Mouse (Mus musculus): Measurements from ENCODE around the gene 4930590J08Rik.
A peak's percentile ranks its signal among the peaks of the same experiment; 100 is the strongest.

The 4930590J08Rik gene

DNA sequence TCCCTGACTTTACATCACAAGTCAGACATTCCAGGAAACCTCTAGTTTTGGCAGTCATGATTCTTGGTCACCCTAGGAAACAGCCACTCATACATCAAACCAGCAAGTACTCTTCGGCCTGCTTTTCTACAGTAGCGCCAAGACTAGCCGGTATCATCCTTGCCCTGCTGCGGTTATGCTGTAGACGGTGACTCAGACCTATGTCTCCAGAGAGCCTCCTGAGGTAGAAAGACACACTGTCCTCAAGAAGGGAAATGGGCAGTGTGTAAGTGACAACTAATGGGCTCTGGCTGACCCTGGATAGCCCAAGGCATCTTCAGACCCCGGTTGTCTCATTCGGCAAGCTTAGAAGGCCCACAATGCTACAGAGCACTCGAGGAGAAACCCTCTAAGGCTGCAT lies 62.5 kb downstream of the 4930590J08Rik start:
- no peak for DNase-seq (ENCODE audit: low spot score)

DNA sequence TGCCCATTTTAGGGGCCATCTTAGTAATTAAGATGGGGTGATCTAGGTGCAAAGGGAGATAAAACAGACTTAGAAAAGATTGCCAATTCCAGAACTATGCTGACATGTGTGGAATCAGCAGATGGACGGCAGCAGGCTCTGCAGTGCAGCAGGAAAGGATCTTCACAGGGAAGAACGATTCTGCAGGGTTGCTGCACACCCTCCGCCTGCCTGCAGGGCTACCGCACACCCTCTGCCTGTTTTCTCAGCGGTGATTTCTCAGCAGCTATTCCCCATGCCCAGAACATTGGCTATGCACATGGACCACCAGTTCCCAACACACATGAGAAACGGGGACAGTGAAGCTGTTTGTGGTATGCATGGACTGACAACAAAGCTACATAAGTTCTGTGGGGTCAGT lies 63.4 kb downstream of the 4930590J08Rik start:
- DNase-seq (ENCODE audit: low spot score), result no peak

- peak; percentile 36 for DNase-seq (ENCODE audit: low spot score)
These were observed 69.6 kb downstream of the 4930590J08Rik start for GRCm38 (mm10) chr6:91972201-91972646.

DNA sequence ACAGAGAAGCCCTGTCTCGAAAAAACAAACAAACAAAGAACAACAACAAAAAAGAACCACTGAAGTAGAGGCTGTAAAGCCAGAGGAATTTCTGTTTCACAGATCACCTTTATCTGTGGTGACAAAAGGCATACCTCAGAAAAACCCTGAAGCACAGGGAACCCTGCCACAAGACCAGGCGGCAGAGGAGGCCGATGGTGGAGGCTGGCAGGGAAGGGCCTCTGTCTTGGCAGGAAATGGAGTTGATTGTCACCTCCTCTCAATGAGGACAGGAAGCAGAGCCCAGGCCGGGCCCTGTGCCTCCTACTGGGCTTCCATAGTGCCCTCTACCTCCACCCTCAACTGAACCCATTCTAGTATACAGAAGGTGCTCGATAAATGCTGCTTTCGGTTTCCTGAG lies 71.4 kb downstream of the 4930590J08Rik start:
- DNase-seq (ENCODE audit: low spot score), result no peak

- peak; percentile 36 for DNase-seq (ENCODE audit: low spot score)
These were observed 76.0 kb downstream of the 4930590J08Rik start, which contains the start of gene Fgd5 for GRCm38 (mm10) chr6:91978371-91979300. TSS of gene Fgd5 (plus strand) at chr6:91978878.

DNA sequence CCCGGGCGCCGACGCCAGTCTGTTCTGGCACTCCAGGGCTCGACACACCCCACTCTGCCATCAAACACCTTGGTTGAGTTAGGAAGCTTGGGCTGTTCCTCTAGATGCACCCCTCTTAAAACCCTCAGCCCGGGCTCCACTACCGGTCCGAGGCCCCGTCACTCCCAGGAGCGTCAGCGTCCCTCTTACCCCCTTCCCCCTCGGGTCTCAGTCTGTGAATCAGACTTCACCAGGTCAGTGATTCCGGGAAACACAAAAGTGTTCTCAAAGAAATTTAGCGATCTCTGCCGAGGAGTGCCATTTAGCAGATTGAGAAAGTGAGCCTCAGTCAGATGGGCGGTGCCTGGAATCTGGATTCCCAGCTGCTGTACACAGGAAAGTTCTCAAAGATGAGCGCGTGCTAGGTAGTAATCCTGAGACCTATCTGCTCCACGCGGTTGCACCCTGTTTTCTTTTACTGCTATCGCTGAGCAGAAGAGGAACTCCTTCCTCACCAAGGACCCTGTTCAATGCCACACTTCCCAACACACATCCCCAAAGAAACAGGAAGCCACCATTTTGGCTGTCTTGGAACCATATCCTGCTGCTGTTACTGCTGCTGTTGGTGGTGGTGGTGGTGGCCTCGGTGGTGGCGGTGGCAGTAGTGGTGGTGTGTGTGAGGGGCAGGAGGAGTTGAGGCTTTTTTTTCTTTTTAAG lies 76.8 kb downstream of the 4930590J08Rik start:
- no peak for DNase-seq (ENCODE audit: low spot score)

DNA sequence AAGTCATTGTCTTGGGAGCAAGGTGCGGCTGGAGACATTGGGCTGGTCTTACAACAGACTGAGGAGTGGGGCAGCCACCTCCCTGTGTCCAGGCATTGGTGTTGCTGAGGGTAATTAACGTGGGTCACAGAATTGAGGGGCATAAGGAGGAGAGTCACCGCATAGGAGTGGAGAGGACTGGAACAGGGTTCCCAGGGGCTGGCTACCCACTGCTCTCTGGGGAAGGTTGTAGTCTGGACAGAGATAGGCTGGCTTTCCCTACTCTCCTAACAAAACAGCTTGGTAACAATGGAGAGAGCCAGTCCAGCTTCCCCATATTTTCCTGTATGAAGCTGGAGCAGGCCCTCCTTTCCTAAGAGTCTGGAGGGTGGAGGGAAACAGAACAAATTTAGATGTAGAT lies 77.4 kb downstream of the 4930590J08Rik start:
- DNase-seq (ENCODE audit: low spot score), result no peak

- DNase-seq (ENCODE audit: low spot score), result no peak
These were observed 87.5 kb downstream of the 4930590J08Rik start for GRCm38 (mm10) chr6:91990101-91990500.

- no peak for DNase-seq (ENCODE audit: low spot score)
These were observed 90.2 kb downstream of the 4930590J08Rik start for GRCm38 (mm10) chr6:91992823-91993222.

DNA sequence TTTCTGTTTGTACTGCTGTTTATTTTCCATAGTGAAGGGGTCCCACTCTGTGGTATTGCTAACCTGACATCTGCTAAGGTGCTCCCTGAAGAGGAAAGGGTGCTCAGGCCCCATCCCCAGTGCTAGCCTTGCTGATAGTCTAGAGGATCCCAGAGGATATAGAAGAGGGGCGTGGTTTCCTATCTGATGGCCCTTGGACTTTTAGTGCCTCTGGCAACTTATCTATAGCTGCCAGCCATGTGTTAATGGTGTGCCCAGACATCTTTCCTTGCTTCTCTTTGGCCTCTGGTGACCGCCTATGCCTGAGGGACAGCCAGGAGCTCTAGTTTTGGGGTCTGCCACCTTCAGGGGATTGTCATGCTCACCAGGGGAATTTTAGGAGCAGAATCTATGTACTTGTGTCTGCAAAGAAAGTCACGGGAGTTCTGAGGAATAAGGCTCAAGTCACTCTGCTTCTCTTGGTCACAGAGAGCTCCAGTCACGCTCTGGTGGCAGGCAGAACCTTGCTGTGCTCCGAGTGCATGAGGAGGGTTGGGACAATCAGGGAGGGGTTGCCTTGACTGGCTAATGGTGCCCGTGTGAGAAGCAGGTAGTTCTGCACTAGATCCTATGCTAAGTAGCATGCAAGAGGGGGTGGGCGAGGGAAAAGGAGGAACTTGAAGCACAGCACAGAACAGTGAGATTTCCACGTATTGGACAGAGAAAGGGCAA lies 91.3 kb downstream of the 4930590J08Rik start:
- no peak for DNase-seq (ENCODE audit: low spot score)

GRCm38 (mm10) chr6:91996072-91996471 lies 93.5 kb downstream of the 4930590J08Rik start:
- DNase-seq (ENCODE audit: low spot score), result no peak

Measured in ovary, postnatal 36 days (tissue).